Mouse (Mus musculus) heart, embryonic 13.5 days (tissue): Measurements from ENCODE around the gene Lmo7. TPM values are rescaled to one million over a fixed set of nuclear protein-coding genes. Genes with fewer than 3 reads are reported as not detected.

Source experiments
- ATAC-seq: fragments of 200-750 bp; cut with Nextera tagmentation; 2 replicates; pipeline ENCODE4 v1.8.0; 2017; ENCODE audit warnings: moderate TSS enrichment; ENCODE audit not compliant: insufficient number of reproducible peaks, low FRiP score, low TSS enrichment; ENCODE audit errors: extremely low read depth
- H3K27ac ChIP-seq: fragments of 300-500 bp; sonication (generic); replicated peaks from 2 replicates; pipeline ENCODE4 v1.5.1; 2015; ENCODE audit warnings: moderate library complexity, mild to moderate bottlenecking, inconsistent platforms
- H3K27me3 ChIP-seq: fragments of 300-500 bp; sonication (generic); replicated peaks from 2 replicates; pipeline ENCODE4 v1.6.1; 2015; ENCODE audit warnings: mild to moderate bottlenecking, inconsistent platforms
- H3K36me3 ChIP-seq: fragments of 300-500 bp; sonication (generic); 2 replicates; pipeline ENCODE4 v1.6.1; 2015; ENCODE audit warnings: mild to moderate bottlenecking, inconsistent platforms
- H3K4me1 ChIP-seq: fragments of 300-500 bp; sonication (generic); 2 replicates; pipeline ENCODE4 v1.6.1; 2015; ENCODE audit warnings: inconsistent platforms
- H3K4me2 ChIP-seq: fragments of 300-500 bp; sonication (generic); 2 replicates; pipeline ENCODE4 v1.6.1; 2015; ENCODE audit warnings: inconsistent platforms, mild to moderate bottlenecking, moderate library complexity
- H3K4me3 ChIP-seq: fragments of 300-500 bp; sonication (generic); 2 replicates; pipeline ENCODE4 v1.5.1; 2015; ENCODE audit warnings: moderate library complexity, mild to moderate bottlenecking, inconsistent platforms
- H3K9ac ChIP-seq: fragments of 300-500 bp; sonication (generic); 2 replicates; pipeline ENCODE4 v1.6.1; 2015; ENCODE audit warnings: inconsistent platforms, mild to moderate bottlenecking, moderate library complexity
- H3K9me3 ChIP-seq: fragments of 300-500 bp; sonication (generic); 2 replicates; pipeline ENCODE4 v1.6.1; 2016; ENCODE audit warnings: inconsistent platforms
- WGBS: fragments of 180-500 bp; shearing (Covaris S2); methylation state at CpG from one replicate; pipeline ENCODE4 v1.1.7; 2015; ENCODE audit warnings: mixed read lengths; 5-methylcytosine and 5-hydroxymethylcytosine counted together
- polyA plus RNA-seq: library from polyadenylated mRNA; unstranded; fragments of >200 nt; fragmentation: Nextera tagmentation; extraction: Ambion mirVana; gene quantifications from 2 replicates; pipeline ENCODE4 v1.2.1, GENCODE M21; 2015

Gene Lmo7
- polyA plus RNA-seq, 1 experiment from 2014 or later: 138 TPM

GRCm38 (mm10) chr14:101839771-101840731 is 110.3 kb downstream of the Lmo7 start:
- Histone ChIP-seq H3K4me2 (peak overlapping the region; percentile 67), H3K36me3 (no peaks in the 10 kb centered on the region), H3K4me3 (peak overlapping the region; percentile 44), H3K4me1 (peaks cover 51% of the 10 kb centered on the region), H3K9ac (peak overlapping the region; percentile 38), H3K27me3 (no peaks in the 10 kb centered on the region), H3K27ac (peak overlapping the region; percentile 78), H3K9me3 (no peaks in the 10 kb centered on the region)
- ATAC-seq: no peak
- WGBS: 42% methylated on average over 24 of the region's 24 CpGs

- Histone ChIP-seq H3K4me3 (peak overlapping the region; percentile 38), H3K27ac (no peak overlapping the region), H3K4me2 (peak overlapping the region; percentile 67), H3K27me3 (no peaks in the 10 kb centered on the region), H3K36me3 (no peaks in the 10 kb centered on the region), H3K9me3 (no peaks in the 10 kb centered on the region), H3K4me1 (peaks cover 64% of the 10 kb centered on the region), H3K9ac (peak overlapping the region; percentile 66)
- no peak for ATAC-seq
- WGBS: 74% methylated on average over 5 of the region's 5 CpGs
These were observed 111.5 kb downstream of the Lmo7 start for GRCm38 (mm10) chr14:101841271-101841670.

GRCm38 (mm10) chr14:101842521-101842920 is 112.8 kb downstream of the Lmo7 start:
- no peak for ATAC-seq
- H3K27me3 ChIP-seq: no peaks in the 10 kb centered on the region
- peak overlapping the region; percentile 17; the same call in 1 of the 2 replicates for H3K27ac ChIP-seq
- WGBS: 71% methylated on average over 6 of the region's 6 CpGs
- peak overlapping the region; percentile 67 for H3K4me2 ChIP-seq
- peaks cover 76% of the 10 kb centered on the region for H3K4me1 ChIP-seq
- no peaks in the 10 kb centered on the region for H3K9me3 ChIP-seq
- peak overlapping the region; percentile 63 for H3K9ac ChIP-seq
- H3K36me3 ChIP-seq: no peaks in the 10 kb centered on the region
- peak overlapping the region; percentile 38 for H3K4me3 ChIP-seq

GRCm38 (mm10) chr14:101843443-101843842 is 113.7 kb downstream of the Lmo7 start:
- H3K4me1 ChIP-seq: peaks cover 82% of the 10 kb centered on the region
- no peak for ATAC-seq
- H3K4me2 ChIP-seq: no peak overlapping the region
- WGBS: 91% methylated on average over 17 of the region's 17 CpGs
- H3K9ac ChIP-seq: no peak overlapping the region
- H3K36me3 ChIP-seq: no peaks in the 10 kb centered on the region
- H3K9me3 ChIP-seq: no peaks in the 10 kb centered on the region
- H3K27ac ChIP-seq: no peak overlapping the region
- H3K4me3 ChIP-seq: no peak overlapping the region
- no peaks in the 10 kb centered on the region for H3K27me3 ChIP-seq

GRCm38 (mm10) chr14:101844467-101844866 is 114.7 kb downstream of the Lmo7 start:
- Histone ChIP-seq H3K4me1 (peaks cover 84% of the 10 kb centered on the region), H3K27me3 (no peaks in the 10 kb centered on the region), H3K9me3 (no peaks in the 10 kb centered on the region), H3K4me2 (no peak overlapping the region), H3K36me3 (no peaks in the 10 kb centered on the region), H3K9ac (peak overlapping the region; percentile 28; the same call in 1 of the 2 replicates), H3K27ac (no peak overlapping the region), H3K4me3 (no peak overlapping the region)
- no peak for ATAC-seq
- 54% methylated on average over 7 of the region's 7 CpGs for WGBS

GRCm38 (mm10) chr14:101846097-101846882 is 116.5 kb downstream of the Lmo7 start:
- Histone ChIP-seq H3K9me3 (no peaks in the 10 kb centered on the region), H3K27me3 (no peaks in the 10 kb centered on the region), H3K4me2 (peak overlapping the region; percentile 30), H3K36me3 (no peaks in the 10 kb centered on the region), H3K9ac (peak overlapping the region; percentile 58; the same call in 1 of the 2 replicates), H3K4me3 (no peak overlapping the region), H3K4me1 (peaks cover 72% of the 10 kb centered on the region), H3K27ac (peak overlapping the region; percentile 88)
- no peak for ATAC-seq
- WGBS: 24% methylated on average over 8 of the region's 8 CpGs

- peaks cover 64% of the 10 kb centered on the region for H3K4me1 ChIP-seq
- H3K27ac ChIP-seq: peak overlapping the region; percentile 49; the same call in 1 of the 2 replicates
- 17% methylated on average over 7 of the region's 7 CpGs for WGBS
These were observed 117.8 kb downstream of the Lmo7 start for GRCm38 (mm10) chr14:101847520-101847919.

GRCm38 (mm10) chr14:101852584-101853195 is 122.9 kb downstream of the Lmo7 start:
- 55% methylated on average over 6 of the region's 6 CpGs for WGBS
- H3K27me3 ChIP-seq: no peaks in the 10 kb centered on the region
- H3K4me2 ChIP-seq: no peak overlapping the region
- peaks cover 33% of the 10 kb centered on the region for H3K4me1 ChIP-seq
- ATAC-seq: no peak
- no peak overlapping the region for H3K9ac ChIP-seq
- H3K9me3 ChIP-seq: no peaks in the 10 kb centered on the region
- H3K36me3 ChIP-seq: no peaks in the 10 kb centered on the region
- peak overlapping the region; percentile 64 for H3K27ac ChIP-seq
- no peak overlapping the region for H3K4me3 ChIP-seq

More at GRCm38 (mm10) chr14:101847520-101847919, 117.8 kb downstream of the Lmo7 start:
- 0 out of 2 replicates have a peak overlapping the region, but pooled peaks have one; percentile 7 for H3K4me2 ChIP-seq
- H3K4me3 ChIP-seq: no peak overlapping the region
- H3K27me3 ChIP-seq: no peaks in the 10 kb centered on the region
- H3K9me3 ChIP-seq: no peaks in the 10 kb centered on the region
- H3K36me3 ChIP-seq: no peaks in the 10 kb centered on the region
- H3K9ac ChIP-seq: no peak overlapping the region
- ATAC-seq: no peak

- H3K4me2 ChIP-seq: no peak overlapping the region
- H3K4me3 ChIP-seq: no peak overlapping the region
- H3K36me3 ChIP-seq: no peaks in the 10 kb centered on the region
- H3K9me3 ChIP-seq: no peaks in the 10 kb centered on the region
- H3K27me3 ChIP-seq: no peaks in the 10 kb centered on the region
- H3K27ac ChIP-seq: no peak overlapping the region
- no peak for ATAC-seq
- H3K9ac ChIP-seq: no peak overlapping the region
- WGBS: 83% methylated on average over 1 of the region's 1 CpGs
- H3K4me1 ChIP-seq: peaks cover 28% of the 10 kb centered on the region
These were observed 123.5 kb downstream of the Lmo7 start for GRCm38 (mm10) chr14:101853207-101853606.

GRCm38 (mm10) chr14:101853722-101854121 is 124.0 kb downstream of the Lmo7 start:
- WGBS: 30% methylated on average over 4 of the region's 4 CpGs
- no peaks in the 10 kb centered on the region for H3K36me3 ChIP-seq
- H3K9me3 ChIP-seq: no peaks in the 10 kb centered on the region
- H3K27me3 ChIP-seq: no peaks in the 10 kb centered on the region
- peaks cover 23% of the 10 kb centered on the region for H3K4me1 ChIP-seq
- H3K27ac ChIP-seq: peak overlapping the region; percentile 42; the same call in 1 of the 2 replicates
- H3K4me2 ChIP-seq: no peak overlapping the region
- no peak overlapping the region for H3K4me3 ChIP-seq
- H3K9ac ChIP-seq: no peak overlapping the region
- no peak for ATAC-seq

- Histone ChIP-seq H3K27me3 (no peaks in the 10 kb centered on the region), H3K4me1 (peaks cover 22% of the 10 kb centered on the region), H3K27ac (no peak overlapping the region), H3K9ac (no peak overlapping the region), H3K4me3 (no peak overlapping the region), H3K36me3 (no peaks in the 10 kb centered on the region), H3K4me2 (no peak overlapping the region), H3K9me3 (no peaks in the 10 kb centered on the region)
- WGBS: 83% methylated on average over 3 of the region's 3 CpGs
- no peak for ATAC-seq
These were observed 124.5 kb downstream of the Lmo7 start for GRCm38 (mm10) chr14:101854226-101854625.
